Mouse (Mus musculus): Measurements from ENCODE around the gene Atp6v1a. TPM values are rescaled to one million over a fixed set of nuclear protein-coding genes. Genes with fewer than 3 reads are reported as not detected.

The Atp6v1a gene
- total RNA-seq (2021) = 10 to 100 TPM; 28.0 to 30.3 TPM

- DNase-seq (ENCODE audit: low spot score) = peak; percentile 78
- intact Hi-C loops (cut with DNase I) = loop anchor here (1.0 to 10.0 kb wide), 3 partner anchors 33 to 245 kb away; partner anchors contain the start of gene Spice1
Observed at GRCm38 (mm10) chr16:44139536-44140185, at the start of gene Atp6v1a, which contains the start of gene Naa50. TSS of gene Atp6v1a (minus strand) at chr16:44139705. TSS of gene Naa50 (plus strand) at chr16:44139830.

DNA sequence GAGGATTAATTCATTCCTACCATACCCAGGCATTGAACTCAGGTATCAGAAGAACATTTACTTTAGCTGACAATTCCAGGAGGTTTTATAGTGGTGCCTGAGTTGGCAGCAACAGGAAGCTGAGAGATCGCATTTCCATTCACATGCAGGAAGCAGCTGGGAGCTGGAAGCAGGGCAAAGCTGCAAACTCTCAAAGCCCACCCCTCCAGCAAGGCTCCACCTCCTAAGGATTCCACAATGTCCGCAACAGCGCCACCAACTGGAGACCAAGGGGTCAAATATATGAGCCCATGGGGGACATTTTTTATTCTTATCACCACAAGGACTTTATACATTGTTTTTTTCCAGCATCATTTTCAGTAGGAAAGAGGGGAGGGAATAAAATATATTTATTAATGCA lies 49.3 kb upstream of the Atp6v1a start:
- intact Hi-C loops (cut with DNase I) = no loop called here

DNA sequence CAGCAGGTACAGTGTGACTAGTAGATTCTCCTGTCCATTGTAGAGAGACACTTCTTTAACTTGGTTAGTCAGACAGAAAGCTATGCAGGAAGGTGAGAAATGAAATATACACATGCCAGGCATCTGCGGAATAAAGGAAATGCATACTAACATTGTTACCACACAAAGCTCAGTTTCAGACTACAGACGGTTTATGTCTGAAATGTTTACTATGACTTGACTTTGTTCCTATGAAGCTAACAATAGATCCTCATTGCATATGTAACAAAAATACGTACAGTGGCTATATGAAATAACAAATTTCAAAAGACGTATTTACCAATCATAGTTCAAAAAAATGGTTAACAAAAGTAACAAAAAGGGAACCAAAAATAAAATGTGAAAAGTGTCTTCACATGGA lies 47.7 kb upstream of the Atp6v1a start:
- DNase-seq (ENCODE audit: low spot score) = no peak
- intact Hi-C loops (cut with DNase I) = no loop called here

More for the DNA sequence above, 49.3 kb upstream of the Atp6v1a start:
- DNase-seq (ENCODE audit: low spot score) = no peak

DNA sequence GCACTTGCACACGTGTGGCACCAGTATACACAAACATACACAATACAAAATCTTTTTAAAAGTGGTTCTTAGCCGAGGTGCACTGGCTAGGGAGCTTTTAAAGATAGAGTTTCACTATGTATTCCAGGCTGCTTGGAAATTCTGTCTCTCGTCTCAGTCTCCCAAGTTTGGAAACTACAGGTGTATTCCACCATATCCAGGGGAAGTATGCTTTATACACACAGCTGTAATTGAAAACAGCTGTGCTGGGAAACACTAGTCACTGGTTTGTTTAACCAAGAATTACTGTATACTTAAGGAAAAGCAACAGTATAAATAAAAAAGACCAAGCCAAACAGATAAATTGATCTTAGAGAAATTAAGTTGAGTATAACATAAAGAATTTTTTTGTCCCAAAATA lies 45.3 kb upstream of the Atp6v1a start:
- intact Hi-C loops (cut with DNase I) = no loop called here
- DNase-seq (ENCODE audit: low spot score) = no peak

DNA sequence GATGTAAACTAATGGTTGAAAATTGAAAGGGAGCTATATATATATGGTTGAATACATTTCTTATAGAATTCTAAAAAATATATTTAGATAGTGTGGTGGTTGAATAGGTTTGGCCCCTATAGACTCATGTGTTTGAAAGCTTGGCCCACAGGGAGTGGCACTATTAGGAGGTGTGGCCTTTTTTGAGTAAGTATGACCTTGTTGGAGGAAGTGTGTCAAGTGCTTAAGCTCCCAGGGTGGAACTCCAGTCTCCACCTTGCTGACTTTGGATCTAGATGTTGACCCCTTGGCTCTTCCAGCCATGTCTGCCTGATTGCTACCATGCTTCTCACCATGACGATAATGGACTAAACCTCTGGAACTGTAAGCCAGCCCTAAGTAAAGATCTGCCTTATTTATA lies 43.1 kb upstream of the Atp6v1a start:
- intact Hi-C loops (cut with DNase I) = no loop called here
- DNase-seq (ENCODE audit: low spot score) = no peak

DNA sequence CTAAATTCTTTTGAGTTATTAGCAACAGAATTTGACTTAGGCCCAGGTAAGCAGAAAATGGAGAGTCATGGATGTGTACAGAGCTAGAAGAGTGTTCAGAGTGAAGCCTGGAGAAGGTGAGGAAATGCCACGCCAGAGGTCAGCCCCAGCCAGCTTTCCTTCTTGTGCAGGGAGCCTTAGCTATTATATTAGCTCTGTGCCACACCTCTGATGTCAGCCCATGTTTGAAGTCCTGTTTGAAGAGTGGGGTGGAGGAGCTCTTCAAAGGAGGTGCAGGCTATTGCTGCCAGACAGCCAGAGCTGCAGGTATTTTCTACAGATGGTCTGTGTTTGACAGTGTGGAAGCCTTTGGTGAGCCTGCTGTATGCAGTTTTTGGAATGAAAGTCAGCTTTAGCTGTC lies 39.0 kb upstream of the Atp6v1a start:
- intact Hi-C loops (cut with DNase I) = no loop called here
- no peak for DNase-seq (ENCODE audit: low spot score)

DNA sequence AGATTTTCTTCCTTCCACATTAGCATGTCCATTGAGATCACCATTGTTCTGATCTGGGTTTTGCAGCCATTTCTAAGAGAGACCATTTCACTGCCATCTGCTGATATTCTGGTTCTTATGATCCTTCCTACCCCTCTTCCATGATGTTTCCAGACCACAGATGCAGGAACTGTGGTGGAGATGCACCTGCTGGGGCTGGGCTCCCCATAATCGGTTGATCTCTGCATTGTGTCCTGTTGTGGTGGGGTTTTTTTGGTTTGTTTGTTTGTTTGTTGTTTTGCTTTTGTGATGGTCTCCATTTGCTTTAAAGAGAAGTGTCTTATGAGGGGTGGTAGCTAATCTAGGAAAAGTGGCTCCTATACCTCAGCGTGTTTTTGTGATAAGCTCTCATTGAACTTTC lies 37.0 kb upstream of the Atp6v1a start:
- DNase-seq (ENCODE audit: low spot score) = no peak
- intact Hi-C loops (cut with DNase I) = no loop called here

DNA sequence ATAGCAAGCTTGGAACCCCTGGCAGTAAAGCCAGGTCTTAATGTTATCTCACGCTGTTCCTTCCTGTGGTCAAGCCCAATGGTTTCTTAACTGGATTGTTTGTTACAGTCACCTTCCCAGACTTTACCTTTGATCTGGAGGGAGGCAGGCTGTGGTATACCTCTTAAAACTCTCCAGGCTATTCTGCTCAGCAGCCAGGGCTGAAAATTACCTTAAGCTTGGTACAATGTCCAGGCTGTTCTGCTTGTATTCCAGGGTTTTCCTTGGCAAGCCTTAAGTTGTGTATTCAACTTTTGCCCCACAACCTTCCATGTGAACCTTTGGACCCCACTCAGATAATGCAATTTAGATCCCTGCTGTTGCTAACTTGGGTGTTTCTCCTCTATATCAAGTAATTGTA lies 35.5 kb upstream of the Atp6v1a start:
- intact Hi-C loops (cut with DNase I) = no loop called here

DNA sequence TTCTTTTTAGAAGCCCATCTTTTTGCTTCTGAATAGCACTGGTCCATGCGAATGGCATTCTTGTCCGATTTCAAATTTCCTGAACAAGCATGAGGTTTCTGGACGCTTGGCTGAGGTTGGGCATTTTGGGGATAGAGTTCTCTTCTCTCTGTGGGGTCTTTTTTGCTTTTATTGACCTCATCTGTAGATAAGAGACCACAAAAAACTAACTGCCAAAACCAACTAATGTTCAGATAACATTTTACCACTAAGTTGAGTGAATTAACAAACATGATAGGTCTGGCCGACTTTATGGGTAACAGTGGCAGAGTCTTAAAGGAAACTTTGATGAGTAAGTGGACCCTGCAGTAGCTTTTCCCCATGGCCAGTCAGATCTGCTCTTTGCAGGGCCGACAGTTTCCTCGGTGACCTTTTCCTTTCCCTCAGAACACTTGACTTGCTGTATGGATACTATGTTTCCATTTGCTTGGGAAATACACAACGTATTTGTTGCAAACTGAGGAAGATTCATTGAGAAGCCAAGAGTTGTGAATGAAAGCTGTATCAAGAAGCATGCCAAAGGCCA lies 34.5 kb upstream of the Atp6v1a start:
- no peak for DNase-seq (ENCODE audit: low spot score)
- intact Hi-C loops (cut with DNase I) = loop anchor here (5.0 kb wide), 1 partner anchor 63 kb away; no protein-coding TSS in a partner anchor

More for the DNA sequence above, 35.5 kb upstream of the Atp6v1a start:
- DNase-seq (ENCODE audit: low spot score) = no peak

GRCm38 (mm10) chr16:44173155-44173941 lies 33.8 kb upstream of the Atp6v1a start, which contains the start of gene Usf3:
TSS of gene Usf3 (plus strand) at chr16:44173246.
- peak; percentile 51 for DNase-seq (ENCODE audit: low spot score)
- intact Hi-C loops (cut with DNase I) = loop anchor here (5.0 kb wide), 1 partner anchor 64 kb away; no protein-coding TSS in a partner anchor

GRCm38 (mm10) chr16:44172297-44173154 lies 33.0 kb upstream of the Atp6v1a start:
- peak; percentile 99 for DNase-seq (ENCODE audit: low spot score)
- intact Hi-C loops (cut with DNase I) = loop anchor here (1.0 to 5.0 kb wide), 2 partner anchors 32 to 65 kb away; no protein-coding TSS in a partner anchor

GRCm38 (mm10) chr16:44168990-44169389 lies 29.5 kb upstream of the Atp6v1a start:
- intact Hi-C loops (cut with DNase I) = no loop called here
- DNase-seq (ENCODE audit: low spot score) = no peak

- no peak for DNase-seq (ENCODE audit: low spot score)
- intact Hi-C loops (cut with DNase I) = no loop called here
Observed at GRCm38 (mm10) chr16:44165182-44165581, 25.7 kb upstream of the Atp6v1a start.

GRCm38 (mm10) chr16:44163831-44164230 lies 24.3 kb upstream of the Atp6v1a start:
- DNase-seq (ENCODE audit: low spot score) = no peak
- intact Hi-C loops (cut with DNase I) = no loop called here

GRCm38 (mm10) chr16:44159325-44159724 lies 19.8 kb upstream of the Atp6v1a start:
- DNase-seq (ENCODE audit: low spot score) = no peak
- intact Hi-C loops (cut with DNase I) = no loop called here

GRCm38 (mm10) chr16:44154497-44155057 lies 15.1 kb upstream of the Atp6v1a start:
- intact Hi-C loops (cut with DNase I) = no loop called here
- DNase-seq (ENCODE audit: low spot score) = no peak

- no peak for DNase-seq (ENCODE audit: low spot score)
- intact Hi-C loops (cut with DNase I) = loop anchor here (5.0 kb wide), 1 partner anchor 47 kb away; no protein-coding TSS in a partner anchor
Observed at GRCm38 (mm10) chr16:44149002-44149767, 9.7 kb upstream of the Atp6v1a start.

DNA sequence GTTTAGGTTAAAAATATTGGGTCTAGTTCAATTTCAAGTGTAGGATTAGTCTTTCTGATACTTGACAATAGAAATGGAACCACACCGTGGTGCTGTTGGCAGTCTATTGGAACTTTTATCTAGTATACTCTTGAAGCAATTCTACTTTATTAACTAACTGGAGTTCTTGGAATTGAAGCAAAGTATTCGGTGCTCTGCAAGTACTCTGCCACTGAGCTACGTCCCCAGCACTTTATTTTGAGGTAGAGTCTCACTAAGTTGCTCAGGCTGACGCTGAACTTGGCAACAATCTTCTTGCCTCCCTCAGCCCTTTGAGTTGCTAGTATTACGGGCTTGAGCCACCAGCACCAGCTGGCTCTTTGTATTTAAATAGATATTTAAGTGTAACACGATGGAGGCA lies 2.0 kb upstream of the Atp6v1a start:
- DNase-seq (ENCODE audit: low spot score) = no peak
- intact Hi-C loops (cut with DNase I) = loop anchor here (5.0 kb wide), 1 partner anchor 206 kb away; the partner anchor contains the start of gene Spice1

Measured in heart, postnatal 25 days (tissue).